Mouse (Mus musculus) kidney, adult 2 months (tissue): ENCODE results near the gene Ifrd2.

Experiments
- CTCF ChIP-seq: fragments of 200-500 bp; conservative IDR thresholded peaks from 2 replicates; pipeline ENCODE4 v1.5.1; 2011; ENCODE audit warnings: low read depth, mild to moderate bottlenecking, control low read depth, low read length, moderate library complexity, mixed read lengths; ENCODE audit not compliant: insufficient read depth, insufficient read length
- POLR2A ChIP-seq: fragments of 200-500 bp; IDR thresholded peaks from one replicate; pipeline ENCODE4 v1.6.1; 2011; ENCODE audit warnings: low read depth, low read length, control low read depth

DNA sequence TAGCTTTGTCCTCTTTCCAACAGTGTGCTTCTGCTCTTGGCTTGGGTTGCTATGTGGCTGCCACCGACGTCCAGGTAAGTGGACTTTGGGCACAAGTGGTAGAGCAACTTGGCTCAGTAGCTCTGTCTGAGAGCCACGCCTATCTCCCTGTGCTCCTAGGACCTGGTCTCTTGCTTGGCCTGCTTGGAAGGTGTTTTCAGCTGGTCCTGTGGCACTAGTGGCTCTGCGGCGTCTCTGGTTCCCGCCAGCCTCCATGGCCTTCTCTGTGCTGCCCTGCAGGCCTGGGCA, 3.3 kb downstream of the Ifrd2 start:
- no peak for TF ChIP-seq CTCF
- no peak for TF ChIP-seq POLR2A
